Mouse (Mus musculus) cerebellum, adult 8-10 months (tissue): ENCODE measurements around the gene Mob3b.

ENCODE experiments used
- DNase-seq: peaks from one replicate; pipeline ENCODE4 v3.0.0; 2022

The Mob3b gene

DNA sequence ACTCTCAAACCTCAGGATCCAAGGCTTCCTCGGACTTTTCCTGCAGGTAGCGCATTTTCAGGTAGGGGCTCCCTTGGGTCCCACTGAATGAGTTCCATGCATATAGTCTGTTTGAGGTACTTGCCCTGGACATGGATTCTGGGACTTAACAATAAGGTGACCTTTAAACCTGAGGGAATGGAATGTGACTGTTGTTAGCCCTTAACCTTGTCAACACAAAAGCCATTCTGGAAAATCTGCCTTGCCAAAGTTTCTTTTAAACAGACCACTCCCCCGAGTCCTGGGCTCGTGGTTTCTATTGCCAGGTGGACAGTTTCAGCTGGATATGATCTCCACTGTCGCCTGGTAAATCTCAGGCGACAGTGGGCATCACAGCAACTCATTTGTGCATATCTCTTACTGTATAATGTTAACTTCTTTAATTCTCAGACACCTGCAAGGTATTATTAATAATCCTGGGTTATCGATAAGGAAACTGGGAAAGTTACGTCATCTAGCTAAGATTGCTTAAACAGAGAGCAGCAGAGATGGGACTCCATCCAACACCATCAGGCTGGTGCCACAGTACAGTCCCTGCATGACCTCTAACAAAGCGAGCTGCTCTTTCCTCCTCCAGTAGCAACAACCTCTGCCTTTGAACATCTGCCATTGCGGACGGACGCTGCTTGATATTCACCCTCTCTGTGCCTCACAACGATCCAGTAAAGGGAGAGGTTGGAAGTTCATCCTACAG lies 43.6 kb downstream of the Mob3b start:
- DNase-seq: no peak

- DNase-seq: no peak
Observed at GRCm38 (mm10) chr4:35112452-35112851, 44.8 kb downstream of the Mob3b start.

GRCm38 (mm10) chr4:35105115-35105773 lies 52.0 kb downstream of the Mob3b start:
- no peak for DNase-seq

DNA sequence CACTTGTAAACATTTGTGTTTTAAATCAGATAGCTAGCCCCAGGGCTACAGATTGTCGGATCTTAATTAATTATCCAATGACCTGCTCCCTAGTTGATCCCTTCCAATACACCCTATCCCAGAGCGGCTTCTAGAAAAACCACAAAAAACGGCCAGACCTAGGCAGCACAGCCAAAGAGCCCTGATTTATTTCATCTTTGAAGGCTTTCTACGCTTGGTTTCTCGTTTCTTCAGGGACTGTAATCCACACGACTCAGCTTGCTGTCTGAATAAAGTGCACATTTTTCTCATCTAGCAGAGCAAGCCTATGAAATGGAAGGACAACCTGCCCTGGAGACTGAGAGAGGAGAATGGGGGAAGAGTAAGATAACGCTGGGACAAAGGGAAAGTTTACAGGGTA lies 56.1 kb downstream of the Mob3b start:
- no peak for DNase-seq

- DNase-seq: peak; percentile 39
Observed at GRCm38 (mm10) chr4:35099865-35100780, 57.2 kb downstream of the Mob3b start.

DNA sequence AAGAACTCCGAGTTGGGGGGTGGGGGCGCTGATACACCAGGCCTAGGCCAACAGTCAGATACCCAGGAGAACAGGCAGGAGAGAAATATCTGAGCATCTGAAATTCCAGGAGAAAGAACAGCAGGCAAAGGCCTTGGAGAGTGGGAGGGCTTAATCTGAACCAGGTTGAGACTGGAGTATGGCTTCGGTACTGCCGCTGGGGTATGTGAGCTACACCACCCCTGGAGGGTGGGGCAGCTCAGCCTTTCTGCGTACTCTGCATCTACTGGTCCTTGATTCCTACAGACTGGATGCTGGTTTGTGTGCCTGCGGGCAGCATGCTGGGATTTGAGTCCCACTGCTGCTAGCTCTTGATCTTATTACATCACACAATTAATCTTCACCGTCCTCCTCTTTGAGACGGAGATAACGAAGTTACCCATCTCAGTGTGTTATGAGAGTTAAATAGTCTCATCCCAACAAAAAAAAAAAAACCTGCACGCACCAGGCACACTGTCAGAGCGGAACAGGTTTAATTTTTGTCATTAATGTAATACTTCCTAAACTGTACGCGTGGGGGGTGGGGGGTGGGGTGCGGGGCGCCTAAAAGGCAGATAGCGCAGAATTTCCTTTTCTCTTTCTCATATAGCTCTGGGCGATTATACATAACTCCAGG lies 57.9 kb downstream of the Mob3b start:
- DNase-seq: no peak

GRCm38 (mm10) chr4:35098552-35098951 lies 58.7 kb downstream of the Mob3b start:
- DNase-seq: no peak

- no peak for DNase-seq
Observed at GRCm38 (mm10) chr4:35096226-35097175, 60.8 kb downstream of the Mob3b start.

DNA sequence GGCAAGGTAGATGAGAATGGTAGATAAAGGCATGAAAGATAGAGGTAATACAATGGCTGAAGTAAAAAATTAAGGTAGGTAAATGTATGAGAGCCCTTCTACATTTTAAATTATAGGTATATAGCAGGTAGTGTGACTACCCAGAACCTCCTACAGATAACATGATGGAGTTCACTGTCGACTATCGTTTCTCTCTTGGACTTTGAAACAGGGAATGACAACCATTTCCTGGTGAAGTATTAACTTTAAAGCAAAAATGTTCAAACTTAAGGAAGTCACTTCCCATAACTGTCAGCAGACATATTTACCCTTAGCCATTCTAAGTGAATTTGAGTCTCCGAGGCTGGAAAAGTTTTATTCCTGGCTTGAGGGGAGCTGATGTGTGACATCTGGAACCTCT lies 64.8 kb downstream of the Mob3b start:
- DNase-seq: no peak

DNA sequence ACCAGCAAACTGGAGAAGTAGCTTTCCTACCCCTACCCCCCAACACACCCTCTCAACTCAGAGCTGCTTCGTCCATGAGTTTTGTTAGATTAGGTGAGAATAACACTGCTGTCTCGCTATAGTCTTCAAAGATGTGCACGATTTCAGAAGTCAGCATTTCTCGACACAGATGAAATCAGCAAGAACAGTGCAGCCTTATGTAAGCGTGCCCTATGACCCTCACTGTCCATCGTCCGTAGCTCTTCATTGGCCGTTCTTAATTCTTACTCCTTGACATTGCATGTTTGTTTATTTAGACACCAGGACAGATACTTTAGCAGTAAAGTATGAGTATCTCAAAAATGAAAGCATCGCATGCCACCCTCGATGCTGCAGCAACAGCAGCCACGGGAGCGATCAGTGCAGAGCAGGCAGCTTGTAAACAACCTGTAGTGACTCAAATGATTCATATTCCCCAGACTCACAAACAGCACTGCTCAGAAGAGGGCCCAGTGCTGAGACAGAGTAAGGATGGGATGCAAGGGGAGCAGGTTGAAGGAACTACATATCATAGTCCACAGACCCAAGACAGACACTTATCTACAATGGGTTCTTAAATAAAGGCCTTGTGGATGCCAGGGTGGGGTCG lies 66.0 kb downstream of the Mob3b start:
- no peak for DNase-seq

DNA sequence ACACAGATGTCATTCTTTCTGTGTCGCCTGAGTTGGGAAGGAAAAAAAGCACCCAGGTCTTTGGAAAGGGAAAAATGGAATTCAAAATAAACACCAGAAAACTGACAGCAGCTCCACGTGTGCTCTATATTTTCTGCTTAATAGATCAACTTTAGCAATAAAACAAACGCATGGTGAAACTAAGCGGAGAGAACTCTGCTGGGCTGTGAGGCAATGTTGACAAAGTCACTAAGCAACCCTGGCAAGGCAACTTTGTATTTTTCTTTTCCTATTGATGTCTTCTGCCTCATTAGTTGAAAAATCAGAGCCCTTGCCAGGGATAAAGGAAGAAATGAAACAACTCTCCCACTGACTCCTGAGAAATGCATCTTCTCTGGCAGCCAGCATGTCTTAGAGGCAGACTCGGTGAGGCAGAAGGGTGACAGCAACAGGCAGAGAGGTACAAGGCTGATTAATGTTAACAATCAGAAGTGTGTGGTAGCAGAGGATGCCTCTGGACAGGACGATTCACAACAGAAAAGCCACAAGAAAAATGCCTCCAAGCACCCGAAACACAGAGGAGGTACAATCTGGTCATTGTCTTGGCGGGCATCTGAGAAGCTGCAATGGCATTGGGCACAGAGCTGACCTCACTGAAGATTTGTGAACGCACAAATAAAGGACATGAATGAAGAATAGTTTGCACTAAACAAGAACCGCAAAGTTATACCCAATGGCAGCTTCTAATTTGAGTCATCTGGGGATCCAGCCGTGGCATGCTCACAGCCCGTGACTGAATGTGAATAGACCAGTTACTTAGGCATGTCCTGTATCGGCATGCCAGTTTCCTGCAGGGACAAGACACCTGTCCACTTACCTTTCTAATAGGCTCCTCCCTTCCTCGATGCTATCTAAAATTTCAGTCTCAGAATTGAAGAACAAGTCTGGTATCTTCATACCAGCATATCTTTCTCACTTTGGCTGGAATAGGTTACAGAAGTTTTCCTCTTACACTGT lies 67.7 kb downstream of the Mob3b start:
- no peak for DNase-seq

GRCm38 (mm10) chr4:35086067-35086700 lies 71.1 kb downstream of the Mob3b start:
- no peak for DNase-seq

DNA sequence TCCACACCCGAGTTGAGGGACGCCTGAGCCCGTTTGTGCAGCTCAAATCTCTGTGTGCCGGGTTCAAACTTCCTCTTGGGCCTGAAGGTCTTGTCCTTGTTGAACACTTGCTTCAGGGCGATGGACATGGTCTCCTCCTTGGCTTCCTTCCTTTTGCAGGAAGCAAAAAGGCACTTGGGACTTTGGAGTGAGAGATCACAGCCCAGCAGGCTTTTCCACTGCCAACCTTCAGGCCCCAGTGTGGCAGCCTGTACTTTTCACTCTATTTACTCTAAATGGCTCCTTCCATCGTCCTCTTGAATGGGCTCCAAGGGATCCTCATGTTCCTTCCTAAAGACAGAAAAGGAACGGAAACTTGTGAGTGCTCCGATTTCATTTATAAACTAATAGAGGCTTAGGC lies 73.2 kb downstream of the Mob3b start:
- no peak for DNase-seq

DNA sequence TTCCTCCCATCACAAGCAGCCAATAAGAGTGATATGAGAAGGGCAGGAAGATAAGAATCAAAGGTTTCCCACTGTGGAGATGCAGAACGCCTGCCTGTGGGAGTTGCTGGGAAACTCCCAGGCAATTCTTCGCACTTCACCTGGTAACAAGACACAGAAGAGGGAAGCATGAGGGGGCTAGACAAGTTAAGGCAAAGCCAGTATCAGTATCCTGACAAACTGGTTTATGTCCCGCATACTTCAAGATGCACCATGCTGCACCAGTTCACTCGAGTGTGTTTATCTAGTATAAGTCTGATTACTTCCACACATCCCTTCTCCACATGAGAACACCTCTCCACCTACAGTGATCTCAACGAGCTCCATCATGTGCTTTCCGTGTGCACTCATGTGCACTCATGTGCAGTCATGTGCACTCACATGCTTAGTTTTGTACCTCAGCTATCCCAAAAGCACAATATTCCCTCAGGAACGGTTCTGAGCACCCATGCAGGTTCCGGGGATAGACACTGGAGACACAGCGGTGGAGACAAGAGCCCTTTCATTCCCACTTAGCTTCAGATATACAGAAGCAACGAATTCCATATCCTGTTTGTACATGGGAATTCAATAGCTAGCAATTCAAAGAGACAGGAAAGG lies 74.7 kb downstream of the Mob3b start:
- no peak for DNase-seq

GRCm38 (mm10) chr4:35080285-35080684 lies 77.0 kb downstream of the Mob3b start:
- no peak for DNase-seq

DNA sequence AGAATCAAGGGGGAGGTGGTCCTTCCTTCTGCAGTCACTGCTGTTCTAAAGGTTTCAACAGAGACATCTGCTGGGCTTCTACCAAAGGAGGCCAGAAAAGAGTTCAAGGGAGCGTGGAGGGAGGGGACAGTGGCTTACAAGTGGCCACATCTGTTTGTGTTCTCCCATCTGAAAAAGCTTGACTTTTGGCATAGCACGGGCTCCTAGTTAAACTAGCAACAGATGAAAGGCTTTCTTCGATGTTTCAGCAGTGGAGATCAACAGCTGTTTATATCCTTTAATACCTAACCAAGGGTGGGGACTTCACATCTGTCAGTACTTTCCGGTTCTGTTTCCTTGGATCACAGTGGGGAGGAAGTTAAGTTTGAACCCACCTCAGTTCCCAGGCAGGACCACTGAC lies 88.5 kb downstream of the Mob3b start:
- no peak for DNase-seq

- no peak for DNase-seq
Observed at GRCm38 (mm10) chr4:35066163-35066562, 91.1 kb downstream of the Mob3b start.

GRCm38 (mm10) chr4:35065075-35065838 lies 92.0 kb downstream of the Mob3b start:
- DNase-seq: no peak
